Mouse (Mus musculus): ENCODE measurements at regions not wholly inside any gene's neighbourhood (a gene's known extent, or its start where the extent isn't known, plus 50 kb on each side); places are given as distances from the start of the nearest gene placed in this dataset.

GRCm38 (mm10) chr11:43370025-43370424 lies 56.0 kb downstream of the Pttg1 start:
- no peaks in the 10 kb centered on the region for H3K4me1 ChIP-seq
- no peak overlapping the region for H3K4me3 ChIP-seq (replicated peaks)
- no peak overlapping the region for H3K4me2 ChIP-seq
- H3K27me3 ChIP-seq: no peaks in the 10 kb centered on the region
- no peak overlapping the region for H3K9ac ChIP-seq
- 91% methylated on average over 3 of the region's 3 CpGs for WGBS
- no peaks in the 10 kb centered on the region for H3K9me3 ChIP-seq
- no peak overlapping the region for H3K27ac ChIP-seq
- no peak for ATAC-seq (ENCODE audit: low FRiP score)
- no peaks in the 10 kb centered on the region for H3K36me3 ChIP-seq (replicated peaks)

- H3K27me3 ChIP-seq: no peaks in the 10 kb centered on the region
- H3K27ac ChIP-seq: no peak overlapping the region
- WGBS: 81% methylated on average over 1 of the region's 1 CpGs
- H3K9ac ChIP-seq: no peak overlapping the region
- no peak for ATAC-seq (ENCODE audit: low FRiP score)
- no peaks in the 10 kb centered on the region for H3K4me1 ChIP-seq
- no peaks in the 10 kb centered on the region for H3K36me3 ChIP-seq (replicated peaks)
- H3K9me3 ChIP-seq: no peaks in the 10 kb centered on the region
- H3K4me3 ChIP-seq (replicated peaks): no peak overlapping the region
- no peak overlapping the region for H3K4me2 ChIP-seq
Observed at GRCm38 (mm10) chr11:43368346-43368745, 57.7 kb downstream of the Pttg1 start.

- Histone ChIP-seq H3K9me3 (no peaks in the 10 kb centered on the region), H3K27ac (no peak overlapping the region), H3K9ac (no peak overlapping the region), H3K27me3 (no peaks in the 10 kb centered on the region), H3K36me3 (replicated peaks) (no peaks in the 10 kb centered on the region), H3K4me2 (no peak overlapping the region), H3K4me3 (replicated peaks) (no peak overlapping the region), H3K4me1 (no peaks in the 10 kb centered on the region)
- WGBS: 72% methylated on average over 13 of the region's 13 CpGs
- ATAC-seq (ENCODE audit: low FRiP score): no peak
Observed at GRCm38 (mm10) chr11:43361858-43362257, 64.2 kb downstream of the Pttg1 start.

GRCm38 (mm10) chr11:43358390-43359291 lies 67.4 kb downstream of the Pttg1 start:
- no peaks in the 10 kb centered on the region for H3K9me3 ChIP-seq
- H3K36me3 ChIP-seq (replicated peaks): no peaks in the 10 kb centered on the region
- no peak overlapping the region for H3K27ac ChIP-seq
- no peaks in the 10 kb centered on the region for H3K4me1 ChIP-seq
- 81% methylated on average over 13 of the region's 13 CpGs for WGBS
- H3K4me3 ChIP-seq (replicated peaks): no peak overlapping the region
- no peak overlapping the region for H3K9ac ChIP-seq
- ATAC-seq (ENCODE audit: low FRiP score): no peak
- no peaks in the 10 kb centered on the region for H3K27me3 ChIP-seq
- no peak overlapping the region for H3K4me2 ChIP-seq

- no peaks in the 10 kb centered on the region; the same call in 1 of the 2 replicates for H3K27me3 ChIP-seq
- peaks cover 10% of the 10 kb centered on the region; the same call in 1 of the 2 replicates for H3K4me1 ChIP-seq
- H3K27ac ChIP-seq: no peak overlapping the region
- H3K9me3 ChIP-seq: no peaks in the 10 kb centered on the region
- no peak overlapping the region for H3K9ac ChIP-seq
- no peaks in the 10 kb centered on the region for H3K36me3 ChIP-seq (replicated peaks)
- 89% methylated on average over 4 of the region's 4 CpGs for WGBS
- no peak overlapping the region for H3K4me3 ChIP-seq (replicated peaks)
- ATAC-seq (ENCODE audit: low FRiP score): no peak
- no peak overlapping the region for H3K4me2 ChIP-seq
Observed at GRCm38 (mm10) chr11:43353602-43354001, 72.4 kb downstream of the Pttg1 start.

- ATAC-seq (ENCODE audit: low FRiP score): no peak
Observed at GRCm38 (mm10) chr11:43353030-43353429, 73.0 kb downstream of the Pttg1 start.

GRCm38 (mm10) chr11:43351818-43352217 lies 74.2 kb downstream of the Pttg1 start:
- 72% methylated on average over 2 of the region's 2 CpGs for WGBS
- H3K27me3 ChIP-seq: no peaks in the 10 kb centered on the region; the same call in 1 of the 2 replicates
- no peaks in the 10 kb centered on the region for H3K9me3 ChIP-seq
- no peak overlapping the region for H3K9ac ChIP-seq
- H3K4me3 ChIP-seq (replicated peaks): no peak overlapping the region
- H3K36me3 ChIP-seq (replicated peaks): no peaks in the 10 kb centered on the region
- H3K4me1 ChIP-seq: peaks cover 10% of the 10 kb centered on the region; the same call in 1 of the 2 replicates
- no peak overlapping the region for H3K27ac ChIP-seq
- H3K4me2 ChIP-seq: no peak overlapping the region
- ATAC-seq (ENCODE audit: low FRiP score): no peak

More at GRCm38 (mm10) chr11:43353030-43353429, 73.0 kb downstream of the Pttg1 start:
- H3K4me3 ChIP-seq (replicated peaks): no peak overlapping the region
- no peak overlapping the region for H3K9ac ChIP-seq
- 81% methylated on average over 1 of the region's 1 CpGs for WGBS
- H3K4me1 ChIP-seq: peaks cover 10% of the 10 kb centered on the region; the same call in 1 of the 2 replicates
- no peak overlapping the region for H3K27ac ChIP-seq
- no peaks in the 10 kb centered on the region for H3K36me3 ChIP-seq (replicated peaks)
- H3K9me3 ChIP-seq: no peaks in the 10 kb centered on the region
- no peaks in the 10 kb centered on the region; the same call in 1 of the 2 replicates for H3K27me3 ChIP-seq
- H3K4me2 ChIP-seq: no peak overlapping the region

GRCm38 (mm10) chr11:43351348-43351747 lies 74.7 kb downstream of the Pttg1 start:
- 90% methylated on average over 2 of the region's 2 CpGs for WGBS
- no peaks in the 10 kb centered on the region for H3K9me3 ChIP-seq
- H3K27ac ChIP-seq: no peak overlapping the region
- H3K4me3 ChIP-seq (replicated peaks): no peak overlapping the region
- peaks cover 10% of the 10 kb centered on the region; the same call in 1 of the 2 replicates for H3K4me1 ChIP-seq
- no peak overlapping the region for H3K4me2 ChIP-seq
- H3K36me3 ChIP-seq (replicated peaks): no peaks in the 10 kb centered on the region
- H3K9ac ChIP-seq: no peak overlapping the region
- no peaks in the 10 kb centered on the region; the same call in 1 of the 2 replicates for H3K27me3 ChIP-seq
- no peak for ATAC-seq (ENCODE audit: low FRiP score)

- 58% methylated on average over 3 of the region's 3 CpGs for WGBS
- Histone ChIP-seq H3K36me3 (replicated peaks) (no peaks in the 10 kb centered on the region), H3K9me3 (no peaks in the 10 kb centered on the region), H3K27me3 (no peaks in the 10 kb centered on the region; the same call in 1 of the 2 replicates), H3K4me1 (peaks cover 12% of the 10 kb centered on the region; the same call in 1 of the 2 replicates), H3K4me3 (replicated peaks) (no peak overlapping the region), H3K27ac (no peak overlapping the region), H3K4me2 (no peak overlapping the region), H3K9ac (no peak overlapping the region)
- no peak for ATAC-seq (ENCODE audit: low FRiP score)
Observed at GRCm38 (mm10) chr11:43350242-43350641, 75.8 kb downstream of the Pttg1 start.

- H3K27ac ChIP-seq: no peak overlapping the region
- H3K36me3 ChIP-seq (replicated peaks): no peaks in the 10 kb centered on the region
- no peaks in the 10 kb centered on the region for H3K9me3 ChIP-seq
- no peak overlapping the region for H3K9ac ChIP-seq
- ATAC-seq (ENCODE audit: low FRiP score): no peak
- WGBS: 60% methylated on average over 7 of the region's 7 CpGs
- no peak overlapping the region for H3K4me2 ChIP-seq
- no peaks in the 10 kb centered on the region; the same call in 1 of the 2 replicates for H3K27me3 ChIP-seq
- H3K4me3 ChIP-seq (replicated peaks): no peak overlapping the region
- H3K4me1 ChIP-seq: peaks cover 19% of the 10 kb centered on the region
Observed at GRCm38 (mm10) chr11:43349564-43349963, 76.5 kb downstream of the Pttg1 start.

GRCm38 (mm10) chr11:43348571-43348970 lies 77.5 kb downstream of the Pttg1 start:
- Histone ChIP-seq H3K27me3 (no peaks in the 10 kb centered on the region; the same call in 1 of the 2 replicates), H3K27ac (no peak overlapping the region), H3K9me3 (no peaks in the 10 kb centered on the region), H3K9ac (no peak overlapping the region), H3K36me3 (replicated peaks) (no peaks in the 10 kb centered on the region), H3K4me1 (peaks cover 24% of the 10 kb centered on the region), H3K4me2 (no peak overlapping the region), H3K4me3 (replicated peaks) (no peak overlapping the region)
- 17% methylated on average over 4 of the region's 4 CpGs for WGBS
- ATAC-seq (ENCODE audit: low FRiP score): peak; percentile 57

GRCm38 (mm10) chr11:43346489-43346888 lies 79.6 kb downstream of the Pttg1 start:
- 93% methylated on average over 9 of the region's 9 CpGs for WGBS
- no peak for ATAC-seq (ENCODE audit: low FRiP score)
- H3K4me3 ChIP-seq (replicated peaks): no peak overlapping the region
- no peaks in the 10 kb centered on the region for H3K27me3 ChIP-seq
- no peaks in the 10 kb centered on the region for H3K36me3 ChIP-seq (replicated peaks)
- H3K9me3 ChIP-seq: no peaks in the 10 kb centered on the region
- no peak overlapping the region for H3K27ac ChIP-seq
- peaks cover 24% of the 10 kb centered on the region for H3K4me1 ChIP-seq
- no peak overlapping the region for H3K9ac ChIP-seq
- H3K4me2 ChIP-seq: no peak overlapping the region
